Comparison of ENCODE assay signal across 13 mouse cellular contexts in genomic region chr7:145337889-145338288, GRCm38 (mm10).
"Had no signal": no experiment of that assay in that cellular context is flagged by ENCODE, and none has a peak within 500 bp of the region (broad histone marks: within the 10 kb centered on the region; RNA-seq: fewer than 3 reads in every experiment).

No protein-coding gene starts in this region.

- ATAC-seq: midbrain, embryonic 15.5 days had no signal

- DNase-seq: kidney, postnatal 10 days; kidney, postnatal 36 days; layer of hippocampus, postnatal 36 days; liver, embryonic 13.5 days; lung, adult 2 months; lung, postnatal 14 days; lung, postnatal 4 days; right cerebral cortex, adult 18-20 months; right cerebral cortex, postnatal 25 days; spleen, adult 18-20 months; thymus, adult 18-20 months; thymus, postnatal 36 days had no signal
